Mouse (Mus musculus) cortical plate, adult 2 months (tissue): Measurements from ENCODE around the gene Myog.
A peak's percentile ranks its signal among the peaks of the same experiment; 100 is the strongest.

Experiments
- CTCF ChIP-seq: fragments of 200-500 bp; IDR thresholded peaks from 2 replicates; pipeline ENCODE4 v1.5.1; 2011; ENCODE audit warnings: mild to moderate bottlenecking, control low read depth, low read length; ENCODE audit not compliant: insufficient read depth; ENCODE audit errors: extremely low read depth
- POLR2A ChIP-seq: fragments of 200-500 bp; IDR thresholded peaks from 2 replicates; pipeline ENCODE4 v1.6.1; 2011; ENCODE audit warnings: mild to moderate bottlenecking, low read length, control low read depth; ENCODE audit not compliant: insufficient read depth; ENCODE audit errors: extremely low read depth

DNA sequence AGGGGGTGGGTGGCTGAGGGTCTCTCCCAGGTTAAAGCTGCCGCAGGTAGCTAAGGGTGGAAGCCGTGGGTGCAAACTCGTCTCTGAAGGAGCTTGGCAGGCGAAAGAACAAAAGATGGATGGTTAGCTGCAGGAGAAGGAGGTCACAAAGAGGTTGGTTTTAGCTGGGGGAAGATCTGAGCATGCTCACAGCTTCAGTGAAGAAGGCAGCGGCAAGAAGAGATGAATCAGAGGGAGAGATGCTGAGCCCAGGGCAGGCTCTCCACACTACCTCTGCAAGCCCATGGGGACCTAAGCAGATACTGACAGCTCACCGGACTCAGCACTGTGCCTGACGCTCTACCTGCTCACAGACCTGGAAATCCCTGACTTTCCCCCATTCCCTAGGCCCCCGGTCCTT, 48.5 kb upstream of the Myog start:
- TF ChIP-seq CTCF (no peak), POLR2A (peak; percentile 53; the same call in 1 of the 2 replicates)
